In genomic region chr2:166631621-166632171, GRCm38 (mm10) we compare ENCODE assay signal across 11 mouse cellular contexts.
DNase-seq lines count a peak whose midpoint lies in the region; ATAC-seq and TF ChIP-seq lines count a peak whose summit lies in the region.
"Had no signal": no experiment of that assay in that cellular context is flagged by ENCODE, and none has a peak within 500 bp of the region (broad histone marks: within the 10 kb centered on the region; RNA-seq: fewer than 3 reads in every experiment).

No protein-coding gene starts in this region.

- no peak for ATAC-seq in forebrain, embryonic 16.5 days
- no peak for ATAC-seq in forebrain, embryonic 12.5 days (ENCODE audit: low FRiP score)
- ATAC-seq: inflammation-experienced regulatory T-cells, adult 6 months had no signal

- no peaks in the 10 kb centered on the region for H3K9me3 ChIP-seq in forebrain, embryonic 16.5 days (ENCODE audit: control insufficient read depth, low read length)
- no peaks in the 10 kb centered on the region for H3K9me3 ChIP-seq in forebrain, embryonic 12.5 days
- H3K9me3 ChIP-seq: liver, embryonic 13.5 days had no signal

- no peak for TF ChIP-seq CTCF in left cerebral cortex, adult 2 months (IDR thresholded peaks at IDR 0.05)
- no peak for TF ChIP-seq CTCF in cortical plate, adult 2 months (IDR thresholded peaks at IDR 0.05; ENCODE audit: extremely low read depth, insufficient read depth, low read length)

- 91% methylated on average over 10 of the region's 10 CpGs for WGBS in forebrain, embryonic 16.5 days
- WGBS in forebrain, embryonic 12.5 days: 85% methylated on average over 10 of the region's 10 CpGs

- H3K27me3 ChIP-seq in forebrain, embryonic 16.5 days (replicated peaks; ENCODE audit: control insufficient read depth, insufficient read depth, low read length): no peaks in the 10 kb centered on the region
- H3K27me3 ChIP-seq in forebrain, embryonic 12.5 days: no peaks in the 10 kb centered on the region
- H3K27me3 ChIP-seq: liver, embryonic 13.5 days had no signal

- no peak overlapping the region for H3K9ac ChIP-seq in forebrain, embryonic 16.5 days (replicated peaks; ENCODE audit: low read depth, low read length)
- no peak overlapping the region for H3K9ac ChIP-seq in forebrain, embryonic 12.5 days
- H3K9ac ChIP-seq: liver, embryonic 13.5 days had no signal

- TF ChIP-seq POLR2A in cortical plate, adult 2 months (IDR thresholded peaks at IDR 0.05; ENCODE audit: extremely low read depth, insufficient read depth, low read length): no peak

- intact Hi-C loops in left cerebral cortex, adult 2 months (cut with DNase I): no loop called here
- intact Hi-C loops in left cerebral cortex, postnatal 36 days (cut with DNase I): no loop called here

- no peak for DNase-seq in left cerebral cortex, adult 2 months (ENCODE audit: extremely low spot score in 1 of 2, low spot score in 2 of 2)
- DNase-seq in left cerebral cortex, postnatal 36 days (ENCODE audit: low spot score in 2 of 2): no peak
- peak; percentile 57 to 59 for DNase-seq in thymus, postnatal 10 days (ENCODE audit: low spot score in 2 of 2)
- DNase-seq in right cerebral cortex, postnatal 4 days: no peak
- DNase-seq: layer of hippocampus, adult 9-11 months; liver, embryonic 13.5 days; lung, postnatal 10 days had no signal

- H3K36me3 ChIP-seq in forebrain, embryonic 16.5 days (ENCODE audit: control insufficient read depth, insufficient read depth): no peaks in the 10 kb centered on the region
- 0 out of 2 replicates have a peak, but pooled peaks cover 9% of the 10 kb centered on the region for H3K36me3 ChIP-seq in forebrain, embryonic 12.5 days (replicated peaks)

- H3K4me1 ChIP-seq in forebrain, embryonic 16.5 days (replicated peaks; ENCODE audit: control insufficient read depth, insufficient read depth, low read length): peaks cover 14% of the 10 kb centered on the region; the same call in 1 of the 2 replicates
- peaks cover 8% of the 10 kb centered on the region for H3K4me1 ChIP-seq in forebrain, embryonic 12.5 days
- peaks cover 14% of the 10 kb centered on the region for H3K4me1 ChIP-seq in cortical plate, adult 2 months (ENCODE audit: control insufficient read depth, insufficient read depth, low read length)

- no peak overlapping the region for H3K4me2 ChIP-seq in forebrain, embryonic 16.5 days (ENCODE audit: low read length)
- H3K4me2 ChIP-seq in forebrain, embryonic 12.5 days: no peak overlapping the region
- H3K4me2 ChIP-seq: liver, embryonic 13.5 days had no signal

- H3K4me3 ChIP-seq in forebrain, embryonic 16.5 days (replicated peaks; ENCODE audit: low read length): no peak overlapping the region
- no peak overlapping the region for H3K4me3 ChIP-seq in forebrain, embryonic 12.5 days (replicated peaks)
- H3K4me3 ChIP-seq in left cerebral cortex, adult 2 months: no peak overlapping the region
- no peak overlapping the region for H3K4me3 ChIP-seq in cortical plate, adult 2 months (ENCODE audit: insufficient read depth, low read length)
- H3K4me3 ChIP-seq: liver, embryonic 13.5 days had no signal

- peak overlapping the region; percentile 59; the same call in 1 of the 2 replicates for H3K27ac ChIP-seq in forebrain, embryonic 16.5 days (ENCODE audit: low read length)
- no peak overlapping the region for H3K27ac ChIP-seq in forebrain, embryonic 12.5 days
- H3K27ac ChIP-seq in left cerebral cortex, adult 2 months: peak overlapping the region; percentile 54
- H3K27ac ChIP-seq in cortical plate, adult 2 months (ENCODE audit: insufficient read depth, low read length): 0 out of 2 replicates have a peak overlapping the region, but pooled peaks have one; percentile 8
- H3K27ac ChIP-seq: liver, embryonic 13.5 days had no signal

Comparison
In these comparisons a context has a peak if more than half of its experiments do, and no peak if none do; other contexts are left out.
1. DNase-seq: peak in thymus, postnatal 10 days (2 of 2); none in left cerebral cortex, adult 2 months (0 of 2), left cerebral cortex, postnatal 36 days (0 of 2) and right cerebral cortex, postnatal 4 days (single experiment).